Mouse (Mus musculus) megakaryocyte, adult 5-6 weeks (primary cell): ENCODE measurements around the gene Pygl. TPM values are rescaled to one million over a fixed set of nuclear protein-coding genes. Genes with fewer than 3 reads are reported as not detected.

Experiments used
- ATAC-seq: 2 replicates; pipeline ENCODE4 v1.8.0; 2016; ENCODE audit warnings: mild to moderate bottlenecking, inconsistent platforms; ENCODE audit not compliant: poor library complexity, severe bottlenecking
- total RNA-seq, 2 experiments: library from RNA; stranded (forward) in 1 of 2; stranded (reverse) in 1 of 2; fragments of 153-499, 151-499 nt in 1 of 2; fragments of 221-1000, 200-1000 nt in 1 of 2; gene quantifications; 2 replicates each; pipeline versions ENCODE4 v1.2.3 to v1.2.4; 2015 to 2017

The Pygl gene
- total RNA-seq (2015): 185 and 188 TPM in 2 replicates
- 329 and 344 TPM in 2 replicates for total RNA-seq (2017)

DNA sequence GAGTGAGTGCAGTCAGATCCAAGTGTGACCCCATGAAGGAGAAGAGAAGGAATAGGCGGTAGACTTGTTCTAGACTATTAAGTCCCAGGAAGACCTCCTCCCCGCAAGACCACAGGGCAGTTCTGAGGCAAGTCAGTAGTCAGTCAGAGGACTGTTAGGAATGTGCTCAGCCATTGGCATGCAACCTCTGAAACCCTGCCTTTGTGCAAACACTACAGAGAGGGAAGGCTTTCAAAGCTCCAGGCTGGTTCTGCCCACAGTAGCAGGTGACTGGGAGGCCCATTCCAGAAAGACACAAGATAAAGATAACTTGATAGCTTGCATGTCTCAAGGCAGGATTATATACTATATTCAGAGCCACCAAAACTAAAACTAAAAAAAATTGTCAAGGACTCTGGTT lies at the start of gene Pygl:
TSS of gene Pygl (minus strand) at position 195 of the 400 bp plus-strand sequence.
- no peak for ATAC-seq

GRCm38 (mm10) chr12:70280930-70281329 lies 49.6 kb upstream of the Pygl start:
- no peak for ATAC-seq

DNA sequence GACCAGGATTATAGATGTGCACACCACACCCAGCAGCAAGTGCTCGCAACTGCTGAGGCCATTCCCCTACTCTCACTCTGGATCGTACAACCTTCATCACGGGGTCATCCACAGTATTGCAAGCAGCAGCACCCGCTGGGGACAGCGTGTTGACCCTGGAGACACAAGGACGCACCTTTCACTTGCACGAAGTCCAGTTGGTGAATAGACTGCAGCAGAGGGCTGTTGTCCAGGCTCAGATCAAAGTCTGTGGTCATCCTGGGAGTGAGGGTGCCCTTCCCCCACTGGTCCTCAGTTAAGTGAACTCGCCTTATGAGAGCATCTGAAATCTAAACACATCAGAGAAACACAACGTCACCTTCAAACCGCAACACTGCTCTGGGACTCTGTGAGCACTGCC lies 49.1 kb upstream of the Pygl start:
- ATAC-seq: peak; percentile 47

DNA sequence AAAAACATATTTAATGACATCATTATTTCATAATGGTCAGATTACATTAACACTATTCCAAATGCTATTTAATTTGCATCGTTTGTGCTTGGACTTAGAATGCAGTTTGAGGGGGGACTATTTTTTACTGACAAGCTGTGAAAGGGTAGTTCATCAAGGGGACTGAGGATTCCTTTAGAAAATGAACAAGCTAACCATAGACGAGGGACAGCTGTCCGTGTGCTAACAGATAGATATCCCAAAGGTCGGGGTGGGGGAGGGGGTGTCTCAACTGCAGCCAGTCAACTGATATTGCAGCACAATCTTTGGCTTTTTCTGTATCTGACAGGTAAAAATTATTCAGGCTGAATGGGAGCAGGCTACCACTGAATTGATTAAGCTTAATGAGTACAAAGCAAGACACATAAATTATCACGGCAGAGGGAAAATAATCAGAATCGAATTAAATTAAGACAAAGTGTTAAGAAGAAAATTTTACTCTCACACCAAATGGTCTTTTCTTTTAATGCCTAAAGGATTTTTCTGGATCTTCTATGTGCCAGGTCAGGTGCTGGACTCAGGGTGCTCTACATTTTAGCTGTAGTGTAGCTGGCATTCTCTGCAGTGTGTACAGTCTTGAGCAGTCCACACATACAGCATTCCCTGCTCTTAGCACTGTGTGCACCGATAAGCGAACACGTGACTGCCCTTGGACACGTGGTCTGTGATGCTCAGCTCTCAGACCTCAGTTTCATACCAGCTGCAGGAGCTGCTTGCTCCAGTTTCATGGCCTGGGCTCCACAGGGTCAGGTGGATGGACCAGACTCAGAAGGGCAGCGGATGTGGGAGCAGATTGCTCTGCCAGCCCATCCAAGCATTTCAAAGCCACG lies 46.0 kb upstream of the Pygl start:
- ATAC-seq: no peak

- no peak for ATAC-seq
These were observed 38.4 kb upstream of the Pygl start for GRCm38 (mm10) chr12:70269724-70270123.

- peak; percentile 63 for ATAC-seq
These were observed 36.0 kb upstream of the Pygl start for GRCm38 (mm10) chr12:70267314-70267713.

GRCm38 (mm10) chr12:70266494-70266931 lies 35.2 kb upstream of the Pygl start:
- peak; percentile 53 for ATAC-seq

- no peak for ATAC-seq
These were observed 32.4 kb upstream of the Pygl start for GRCm38 (mm10) chr12:70263721-70264120.

DNA sequence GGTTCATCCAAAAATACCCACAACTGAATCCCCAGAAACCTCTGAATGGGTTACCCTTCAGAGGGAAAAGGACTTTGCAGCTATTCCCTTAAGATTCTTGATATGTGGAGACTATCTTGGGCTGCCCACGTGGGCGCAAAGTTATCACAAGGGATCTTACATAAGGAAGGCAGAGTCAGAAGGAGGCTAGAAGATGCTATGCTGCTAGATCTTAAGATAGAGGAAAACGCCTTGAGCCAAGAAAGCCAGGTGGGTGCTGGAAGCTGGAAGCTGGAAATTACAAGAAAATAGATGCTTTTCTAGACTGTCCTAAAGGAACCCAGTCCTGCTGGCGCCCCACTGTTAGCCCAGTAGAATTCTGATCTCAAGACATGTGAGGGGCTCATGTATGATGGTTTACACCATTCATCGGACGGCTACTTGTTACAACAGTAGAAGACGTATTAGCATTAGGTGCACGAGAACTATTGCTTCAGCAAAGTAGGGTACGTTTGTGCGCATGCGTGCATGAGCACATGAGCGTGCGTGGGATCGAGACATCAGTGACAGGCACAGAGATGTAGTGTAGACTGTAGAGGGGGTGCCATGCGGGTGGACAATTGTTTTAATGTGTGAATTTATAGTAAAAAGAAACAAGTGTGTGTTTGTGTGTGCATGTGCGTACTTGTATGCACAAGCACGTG lies 31.1 kb upstream of the Pygl start:
- no peak for ATAC-seq

- ATAC-seq: peak; percentile 96
These were observed 20.1 kb upstream of the Pygl start for GRCm38 (mm10) chr12:70251210-70251884.

GRCm38 (mm10) chr12:70249616-70250157 lies 18.4 kb upstream of the Pygl start:
- no peak for ATAC-seq

GRCm38 (mm10) chr12:70247683-70248474 lies 16.6 kb upstream of the Pygl start:
- ATAC-seq: no peak

DNA sequence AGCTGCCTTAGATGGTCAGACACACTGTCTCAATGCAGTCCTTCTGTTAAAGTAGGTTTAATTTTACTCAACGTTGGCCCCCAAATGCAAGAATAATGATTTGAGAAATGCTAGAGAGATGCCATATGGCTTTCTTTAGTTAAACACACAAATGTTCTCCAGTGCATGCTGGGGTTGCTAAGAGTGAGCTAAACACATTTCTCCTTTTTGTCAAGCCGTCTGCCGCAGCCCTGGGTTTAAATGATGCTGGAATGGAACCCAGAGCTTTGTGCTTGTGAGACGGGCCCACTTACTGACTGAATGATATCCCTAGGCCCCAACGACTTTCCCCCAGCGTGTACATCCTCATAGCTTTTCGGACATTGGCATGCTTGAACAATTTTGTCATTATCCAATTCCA lies 11.3 kb upstream of the Pygl start:
- ATAC-seq: no peak

GRCm38 (mm10) chr12:70239741-70240140 lies 8.5 kb upstream of the Pygl start:
- no peak for ATAC-seq

GRCm38 (mm10) chr12:70238604-70239003 lies 7.3 kb upstream of the Pygl start:
- no peak for ATAC-seq

GRCm38 (mm10) chr12:70234938-70235484 lies 3.7 kb upstream of the Pygl start:
- ATAC-seq: peak; percentile 47

DNA sequence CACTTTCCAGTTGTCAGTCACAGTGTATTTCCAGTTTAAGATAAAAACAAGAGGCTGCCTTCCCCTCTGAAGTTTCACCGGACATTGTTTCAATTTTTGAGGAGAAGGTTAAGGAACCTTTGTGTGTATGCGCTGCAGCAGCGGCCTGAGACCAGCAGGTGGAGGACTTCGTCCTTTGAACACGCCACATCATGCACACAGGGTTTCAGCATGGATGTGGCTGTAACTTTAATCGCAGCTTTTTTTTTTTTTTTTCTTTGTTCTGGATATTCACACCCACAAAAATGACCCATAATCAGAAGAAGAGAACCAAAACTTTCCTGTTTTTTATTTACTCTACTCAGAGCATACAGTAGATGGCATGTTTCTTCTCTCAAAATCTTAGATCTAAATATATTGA lies 3.1 kb upstream of the Pygl start:
- ATAC-seq: peak; percentile 74

- peak; percentile 75 for ATAC-seq
These were observed 2.5 kb upstream of the Pygl start for GRCm38 (mm10) chr12:70233637-70234315.

DNA sequence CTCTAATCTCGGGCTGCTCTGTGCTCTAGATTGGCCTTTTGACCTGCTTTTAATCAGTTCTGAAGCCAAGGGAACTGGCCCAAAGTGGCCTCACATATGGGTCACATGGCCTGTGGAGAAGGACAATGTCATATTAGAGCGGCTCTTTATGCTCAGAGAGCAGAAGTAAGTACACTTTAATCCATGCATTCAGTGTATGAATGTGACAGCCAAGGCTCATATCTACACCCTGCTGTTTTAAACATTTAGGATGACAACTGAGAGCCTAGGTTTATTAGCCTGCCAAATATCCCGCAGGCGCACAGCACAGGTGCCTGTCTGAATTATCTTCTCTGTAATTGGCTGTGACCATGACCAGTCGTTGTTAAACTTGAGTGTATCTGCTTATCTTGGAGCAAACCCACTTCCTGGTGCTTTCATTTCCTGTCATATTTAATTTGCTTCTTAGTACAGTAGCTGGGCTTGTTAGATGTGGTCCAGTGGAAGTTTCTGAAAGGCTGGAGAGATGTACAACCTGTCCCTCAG lies 794 bp upstream of the Pygl start:
- no peak for ATAC-seq
